Mouse (Mus musculus) lung, embryonic 15.5 days (tissue): ENCODE measurements at regions not wholly inside any gene's neighbourhood (a gene's known extent, or its start where the extent isn't known, plus 50 kb on each side); places are given as distances from the start of the nearest gene placed in this dataset.
"Not testable (repeated sequence)": the region's sequence is repeated elsewhere in the genome, so short reads cannot be mapped to it uniquely, and the experiment has no call there.

Experiments used
- ATAC-seq: fragments of 200-750 bp; cut with Nextera tagmentation; 2 replicates; pipeline ENCODE4 v1.8.0; 2017; ENCODE audit warnings: moderate number of reproducible peaks, borderline replicate concordance; ENCODE audit not compliant: low FRiP score, low TSS enrichment; ENCODE audit errors: extremely low read depth
- H3K27ac ChIP-seq: fragments of 300-500 bp; sonication (generic); 2 replicates; pipeline ENCODE4 v1.5.1; 2015; ENCODE audit warnings: moderate library complexity, mild to moderate bottlenecking, inconsistent platforms
- H3K27me3 ChIP-seq: fragments of 300-500 bp; sonication (generic); 2 replicates; pipeline ENCODE4 v1.6.1; 2015; ENCODE audit warnings: inconsistent platforms
- H3K36me3 ChIP-seq: fragments of 300-500 bp; sonication (generic); 2 replicates; pipeline ENCODE4 v1.6.1; 2015; ENCODE audit warnings: inconsistent platforms
- H3K4me1 ChIP-seq: fragments of 300-500 bp; sonication (generic); 2 replicates; pipeline ENCODE4 v1.6.1; 2015; ENCODE audit warnings: inconsistent platforms
- H3K4me2 ChIP-seq: fragments of 300-500 bp; sonication (generic); 2 replicates; pipeline ENCODE4 v1.6.1; 2015; ENCODE audit warnings: inconsistent platforms, mild to moderate bottlenecking, moderate library complexity
- H3K4me3 ChIP-seq: fragments of 300-500 bp; sonication (generic); 2 replicates; pipeline ENCODE4 v1.5.1; 2015; ENCODE audit warnings: mild to moderate bottlenecking, inconsistent platforms
- H3K9ac ChIP-seq: fragments of 300-500 bp; sonication (generic); 2 replicates; pipeline ENCODE4 v1.6.1; 2015; ENCODE audit warnings: inconsistent platforms
- H3K9me3 ChIP-seq: fragments of 300-500 bp; sonication (generic); 2 replicates; pipeline ENCODE4 v1.6.1; 2016; ENCODE audit warnings: inconsistent platforms
- WGBS: fragments of 180-500 bp; shearing (Covaris S2); methylation state at CpG from one replicate; pipeline ENCODE4 v1.1.7; 2015; 5-methylcytosine and 5-hydroxymethylcytosine counted together

DNA sequence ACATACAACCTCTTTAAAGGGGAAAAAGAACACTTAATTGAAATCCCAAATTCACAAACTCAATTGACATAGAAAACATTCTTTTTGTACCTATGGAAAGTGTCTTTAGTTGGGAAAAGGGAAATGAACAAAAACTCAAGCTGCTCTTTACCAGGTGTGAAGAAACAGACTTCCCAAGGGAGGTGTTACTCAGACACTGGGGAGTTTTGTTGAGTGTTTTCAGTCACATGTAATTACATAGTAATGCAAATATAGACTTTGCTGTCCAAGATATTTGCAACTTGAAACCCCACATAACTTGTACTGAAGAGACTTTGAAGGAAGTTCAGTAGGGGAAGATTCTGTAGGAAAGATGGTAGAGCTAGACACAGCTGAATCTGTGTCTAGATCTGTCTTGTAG, 547.7 kb upstream of the Zfp960 start:
- no peak overlapping the region for H3K9ac ChIP-seq
- H3K9me3 ChIP-seq, result no peaks in the 10 kb centered on the region
- ATAC-seq, result no peak
- H3K4me1 ChIP-seq, result no peaks in the 10 kb centered on the region
- no peaks in the 10 kb centered on the region for H3K36me3 ChIP-seq
- H3K27ac ChIP-seq, result no peak overlapping the region
- H3K4me3 ChIP-seq, result no peak overlapping the region
- no peak overlapping the region for H3K4me2 ChIP-seq
- H3K27me3 ChIP-seq, result no peaks in the 10 kb centered on the region

- H3K36me3 ChIP-seq, result no peaks in the 10 kb centered on the region
- no peak overlapping the region for H3K9ac ChIP-seq
- no peaks in the 10 kb centered on the region for H3K4me1 ChIP-seq
- H3K27ac ChIP-seq, result no peak overlapping the region
- WGBS, result 76% methylated on average over 5 of the region's 5 CpGs
- no peak overlapping the region for H3K4me3 ChIP-seq
- no peak for ATAC-seq
- H3K27me3 ChIP-seq, result no peaks in the 10 kb centered on the region
- H3K4me2 ChIP-seq, result no peak overlapping the region
- H3K9me3 ChIP-seq, result no peaks in the 10 kb centered on the region
Observed at GRCm38 (mm10) chr17:16493951-16494350, 570.0 kb upstream of the Zfp960 start.

GRCm38 (mm10) chr17:16493546-16493945, 570.4 kb upstream of the Zfp960 start:
- no peaks in the 10 kb centered on the region for H3K36me3 ChIP-seq
- H3K4me2 ChIP-seq, result no peak overlapping the region
- no peaks in the 10 kb centered on the region for H3K4me1 ChIP-seq
- ATAC-seq, result no peak
- H3K27me3 ChIP-seq, result no peaks in the 10 kb centered on the region
- WGBS, result 83% methylated on average over 2 of the region's 2 CpGs
- H3K9ac ChIP-seq, result no peak overlapping the region
- no peak overlapping the region for H3K4me3 ChIP-seq
- H3K27ac ChIP-seq, result no peak overlapping the region
- no peaks in the 10 kb centered on the region for H3K9me3 ChIP-seq

DNA sequence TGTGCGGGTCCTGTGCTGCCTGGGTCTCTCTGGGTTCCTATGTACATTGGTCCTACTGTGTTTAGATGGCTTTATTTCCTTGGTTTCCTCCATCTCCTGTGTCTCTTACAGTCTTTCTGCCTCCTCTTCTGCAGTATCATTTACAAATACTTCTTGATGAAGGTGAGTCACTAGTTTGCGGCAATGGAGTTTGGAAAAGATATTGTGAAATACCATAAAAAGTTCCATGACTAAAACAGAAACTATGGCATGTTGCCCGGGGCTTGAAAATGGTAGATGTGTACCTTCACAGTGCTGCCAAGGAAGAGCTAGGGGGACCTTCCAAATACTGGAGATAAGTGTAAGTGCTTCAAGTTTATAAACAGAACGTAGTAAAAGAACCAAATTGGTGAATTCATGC, 571.4 kb upstream of the Zfp960 start:
- no peak overlapping the region for H3K4me2 ChIP-seq
- WGBS, result 79% methylated on average over 4 of the region's 4 CpGs
- no peak overlapping the region for H3K4me3 ChIP-seq
- no peaks in the 10 kb centered on the region for H3K36me3 ChIP-seq
- H3K9ac ChIP-seq, result no peak overlapping the region
- H3K4me1 ChIP-seq, result no peaks in the 10 kb centered on the region
- no peaks in the 10 kb centered on the region for H3K9me3 ChIP-seq
- no peak overlapping the region for H3K27ac ChIP-seq
- no peaks in the 10 kb centered on the region for H3K27me3 ChIP-seq
- no peak for ATAC-seq

DNA sequence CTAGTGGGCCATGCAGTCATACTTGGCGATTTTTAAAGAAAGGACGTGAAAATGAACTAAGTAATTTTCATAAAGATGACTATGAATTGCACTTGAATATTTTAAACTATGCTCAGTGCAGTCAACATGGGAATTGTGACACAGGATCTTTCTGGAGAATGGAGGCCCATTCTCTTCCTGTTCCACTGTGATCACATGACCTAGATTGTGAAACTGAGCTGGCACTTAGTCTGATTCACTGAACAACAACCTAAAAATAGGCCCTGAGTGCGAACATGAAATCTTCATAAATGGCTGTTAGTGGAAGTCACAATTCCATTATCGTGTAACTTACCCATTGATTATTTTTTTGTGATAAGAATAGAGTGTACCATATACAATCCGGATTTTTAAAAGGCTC, 577.6 kb upstream of the Zfp960 start:
- no peak overlapping the region for H3K27ac ChIP-seq
- no peak overlapping the region for H3K4me3 ChIP-seq
- H3K36me3 ChIP-seq, result no peaks in the 10 kb centered on the region
- no peaks in the 10 kb centered on the region for H3K4me1 ChIP-seq
- 77% methylated on average over 5 of the region's 5 CpGs for WGBS
- no peaks in the 10 kb centered on the region for H3K9me3 ChIP-seq
- no peak for ATAC-seq
- H3K9ac ChIP-seq, result no peak overlapping the region
- no peaks in the 10 kb centered on the region for H3K27me3 ChIP-seq
- no peak overlapping the region for H3K4me2 ChIP-seq

- Histone ChIP-seq H3K4me1 (no peaks in the 10 kb centered on the region), H3K36me3 (no peaks in the 10 kb centered on the region), H3K9me3 (no peaks in the 10 kb centered on the region), H3K4me2 (no peak overlapping the region), H3K27me3 (no peaks in the 10 kb centered on the region), H3K27ac (no peak overlapping the region), H3K4me3 (no peak overlapping the region), H3K9ac (no peak overlapping the region)
- ATAC-seq, result no peak
- 56% methylated on average over 2 of the region's 2 CpGs for WGBS
Observed at GRCm38 (mm10) chr17:16483976-16484375, 579.9 kb upstream of the Zfp960 start.

GRCm38 (mm10) chr17:16481722-16482121, 582.2 kb upstream of the Zfp960 start:
- Histone ChIP-seq H3K27ac (no peak overlapping the region), H3K9me3 (no peaks in the 10 kb centered on the region), H3K4me3 (no peak overlapping the region), H3K27me3 (no peaks in the 10 kb centered on the region), H3K4me1 (no peaks in the 10 kb centered on the region), H3K4me2 (no peak overlapping the region), H3K9ac (no peak overlapping the region), H3K36me3 (no peaks in the 10 kb centered on the region)
- 85% methylated on average over 3 of the region's 3 CpGs for WGBS
- no peak for ATAC-seq

DNA sequence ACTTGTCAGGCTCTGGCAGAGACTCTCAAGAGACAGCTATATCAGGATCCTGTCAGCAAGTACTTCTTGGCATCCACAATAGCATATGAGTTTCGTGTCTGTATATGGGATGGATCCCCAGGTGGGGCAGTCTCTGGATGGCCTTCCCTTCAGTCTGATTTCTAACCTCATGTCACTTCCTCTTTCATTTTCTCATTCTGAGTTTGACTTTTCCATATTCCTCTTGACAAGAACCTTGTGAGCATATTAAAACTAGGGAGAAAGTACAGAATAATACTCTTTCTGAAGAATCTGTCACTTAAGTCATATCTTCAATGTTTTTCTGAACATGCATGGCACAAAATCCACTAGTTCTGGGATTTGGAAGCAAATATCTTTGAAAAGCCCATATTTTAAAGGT, 583.3 kb upstream of the Zfp960 start:
- H3K4me2 ChIP-seq, result no peak overlapping the region
- no peaks in the 10 kb centered on the region for H3K36me3 ChIP-seq
- H3K9ac ChIP-seq, result no peak overlapping the region
- no peak overlapping the region for H3K4me3 ChIP-seq
- H3K27ac ChIP-seq, result no peak overlapping the region
- no peaks in the 10 kb centered on the region for H3K9me3 ChIP-seq
- WGBS, result 63% methylated on average over 1 of the region's 1 CpGs
- H3K4me1 ChIP-seq, result no peaks in the 10 kb centered on the region
- ATAC-seq, result no peak
- H3K27me3 ChIP-seq, result no peaks in the 10 kb centered on the region

DNA sequence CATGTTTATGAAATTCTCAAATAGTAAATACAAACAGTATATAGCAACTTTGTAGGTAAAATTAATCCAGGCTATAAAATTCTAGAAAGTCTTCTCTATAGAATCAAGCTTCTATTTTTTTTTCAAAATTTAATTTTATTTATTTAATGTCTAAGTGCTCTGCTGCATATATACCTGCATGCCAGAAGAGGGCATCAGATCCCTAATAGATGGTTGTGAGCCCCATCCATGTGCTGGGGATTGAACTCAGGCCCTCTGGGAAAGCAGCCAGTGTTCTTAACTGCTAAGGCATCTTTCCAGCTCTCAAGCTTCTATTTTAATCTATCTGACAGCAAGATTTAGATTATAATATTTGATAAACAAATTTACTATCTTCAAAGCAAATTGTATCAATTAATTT, 602.7 kb upstream of the Zfp960 start:
- Histone ChIP-seq H3K4me3 (no peak overlapping the region), H3K27ac (no peak overlapping the region), H3K4me1 (no peaks in the 10 kb centered on the region), H3K36me3 (no peaks in the 10 kb centered on the region), H3K4me2 (no peak overlapping the region), H3K9ac (no peak overlapping the region), H3K27me3 (no peaks in the 10 kb centered on the region), H3K9me3 (no peaks in the 10 kb centered on the region)
- ATAC-seq, result no peak

DNA sequence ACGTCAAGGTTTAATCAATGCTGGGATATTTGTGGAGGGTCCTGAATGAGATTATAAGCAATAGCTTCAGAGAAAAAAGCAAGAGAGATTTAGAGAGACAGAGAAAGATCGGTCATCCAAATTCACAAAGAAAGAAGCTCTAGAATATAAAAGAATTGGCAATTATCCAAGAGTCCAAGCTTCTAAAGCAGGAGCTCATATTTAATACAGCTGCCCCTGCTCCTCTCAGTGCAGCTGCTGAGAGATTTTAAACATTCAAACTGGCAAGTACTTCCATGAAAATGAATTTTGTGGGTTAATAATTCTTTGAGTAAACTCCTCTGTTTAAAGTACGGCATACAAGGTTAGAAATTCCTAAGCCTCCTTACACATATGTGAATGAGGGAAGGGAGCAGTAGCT, 610.8 kb upstream of the Zfp960 start:
- H3K9me3 ChIP-seq, result no peaks in the 10 kb centered on the region
- no peak overlapping the region for H3K9ac ChIP-seq
- H3K27me3 ChIP-seq, result no peaks in the 10 kb centered on the region
- WGBS, result 23% methylated on average over 3 of the region's 3 CpGs
- no peak overlapping the region for H3K4me2 ChIP-seq
- H3K4me3 ChIP-seq, result no peak overlapping the region
- no peak overlapping the region for H3K27ac ChIP-seq
- no peaks in the 10 kb centered on the region for H3K36me3 ChIP-seq
- H3K4me1 ChIP-seq, result no peaks in the 10 kb centered on the region
- ATAC-seq, result no peak

- H3K27me3 ChIP-seq, result no peaks in the 10 kb centered on the region
- H3K4me3 ChIP-seq, result no peak overlapping the region
- H3K4me2 ChIP-seq, result no peak overlapping the region
- 67% methylated on average over 3 of the region's 3 CpGs for WGBS
- no peaks in the 10 kb centered on the region for H3K36me3 ChIP-seq
- H3K27ac ChIP-seq, result no peak overlapping the region
- no peaks in the 10 kb centered on the region for H3K9me3 ChIP-seq
- no peak for ATAC-seq
- H3K9ac ChIP-seq, result no peak overlapping the region
- no peaks in the 10 kb centered on the region for H3K4me1 ChIP-seq
Observed at GRCm38 (mm10) chr17:16444562-16444961, 613.7 kb upstream of the Rgmb start.

DNA sequence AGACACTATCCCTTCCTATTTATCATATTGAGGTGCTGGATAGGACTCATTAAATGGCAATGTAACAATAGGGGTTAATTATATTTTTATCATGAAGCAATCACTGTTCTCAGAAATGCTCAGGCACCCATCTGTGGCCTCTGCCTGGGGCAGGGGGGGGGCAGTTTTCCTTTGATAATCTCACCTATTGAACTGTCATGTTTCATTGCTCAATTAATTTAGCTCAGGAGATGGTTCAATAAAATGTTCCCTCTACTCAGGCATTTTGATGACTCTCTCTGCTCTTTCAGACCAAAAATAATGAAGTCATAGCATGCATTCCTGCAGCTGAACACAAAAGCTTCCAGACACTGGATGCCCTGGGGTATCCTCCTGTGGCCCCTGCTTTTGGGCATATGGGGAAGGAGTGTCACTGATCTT, 564.4 kb upstream of the Rgmb start:
- Histone ChIP-seq H3K9ac (no peak overlapping the region), H3K36me3 (no peaks in the 10 kb centered on the region), H3K27ac (no peak overlapping the region), H3K9me3 (no peaks in the 10 kb centered on the region), H3K4me1 (no peaks in the 10 kb centered on the region), H3K4me2 (no peak overlapping the region), H3K4me3 (no peak overlapping the region), H3K27me3 (no peaks in the 10 kb centered on the region)
- ATAC-seq, result no peak

DNA sequence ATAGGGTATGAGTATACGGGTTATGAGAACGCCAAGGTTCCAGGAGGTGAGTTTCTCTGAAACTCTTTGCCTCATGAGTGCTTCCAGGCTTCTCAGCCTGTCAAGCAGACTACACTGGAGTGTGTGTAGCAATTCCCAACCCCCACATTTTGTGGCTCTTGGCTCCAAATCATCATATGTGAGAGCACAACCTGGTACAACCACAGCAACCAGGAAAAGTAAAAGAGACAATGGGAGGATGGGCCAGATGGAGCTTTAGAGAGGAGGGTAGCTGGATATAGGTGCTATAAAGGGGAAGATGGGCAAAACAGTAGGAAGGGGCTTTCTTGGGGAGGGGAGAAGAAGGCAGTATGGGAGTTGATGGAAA, 544.0 kb upstream of the Rgmb start:
- not testable (repeated sequence) for H3K4me2 ChIP-seq, H3K27ac ChIP-seq, H3K9ac ChIP-seq, H3K4me3 ChIP-seq, H3K4me1 ChIP-seq, H3K27me3 ChIP-seq, ATAC-seq, H3K9me3 ChIP-seq, H3K36me3 ChIP-seq
- WGBS, result 98% methylated on average over 2 of the region's 2 CpGs
